Mouse (Mus musculus) cerebral cortex, adult 2 months (tissue): ENCODE results near the gene Mob1b.

Source experiments
- WGBS: fragments of 180-500 bp; shearing (Covaris S2); methylation state at CpG from one replicate; pipeline ENCODE4 v1.1.7; 2018; 5-methylcytosine and 5-hydroxymethylcytosine counted together

The Mob1b gene

GRCm38 (mm10) chr5:88790675-88791074 is 70.0 kb downstream of the Mob1b start:
- WGBS = 17% methylated on average over 9 of the region's 9 CpGs

- WGBS = 29% methylated on average over 10 of the region's 10 CpGs
Observed at GRCm38 (mm10) chr5:88791256-88792245, 70.9 kb downstream of the Mob1b start.

- WGBS = 91% methylated on average over 3 of the region's 3 CpGs
Observed at GRCm38 (mm10) chr5:88793676-88794075, 73.0 kb downstream of the Mob1b start.

GRCm38 (mm10) chr5:88795910-88796584 is 75.4 kb downstream of the Mob1b start:
- WGBS = 74% methylated on average over 9 of the region's 9 CpGs

GRCm38 (mm10) chr5:88796588-88796987 is 75.9 kb downstream of the Mob1b start:
- WGBS = 76% methylated on average over 11 of the region's 11 CpGs

- 85% methylated on average over 6 of the region's 6 CpGs for WGBS
Observed at GRCm38 (mm10) chr5:88797121-88797520, 76.5 kb downstream of the Mob1b start.

GRCm38 (mm10) chr5:88805616-88806015 is 85.0 kb downstream of the Mob1b start:
- WGBS = 87% methylated on average over 4 of the region's 4 CpGs

- 54% methylated on average over 5 of the region's 5 CpGs for WGBS
Observed at GRCm38 (mm10) chr5:88806278-88806677, 85.6 kb downstream of the Mob1b start.

- WGBS = 38% methylated on average over 9 of the region's 9 CpGs
Observed at GRCm38 (mm10) chr5:88807342-88807741, 86.7 kb downstream of the Mob1b start.

- 65% methylated on average over 2 of the region's 2 CpGs for WGBS
Observed at GRCm38 (mm10) chr5:88813188-88813587, 92.5 kb downstream of the Mob1b start.
